Mouse (Mus musculus) stomach, postnatal 0 days (tissue): ENCODE data around the gene Pnkd. TPM values are rescaled to one million over a fixed set of nuclear protein-coding genes. Genes with fewer than 3 reads are reported as not detected.

ENCODE experiments used
- ATAC-seq: fragments of 200-750 bp; cut with Nextera tagmentation; 2 replicates; pipeline ENCODE4 v1.8.0; 2017; ENCODE audit not compliant: low FRiP score, low TSS enrichment
- DNase-seq: peaks from one replicate; pipeline ENCODE4 v3.0.0-alpha.2; 2016; ENCODE audit warnings: low spot score
- H3K27ac ChIP-seq: fragments of 300-500 bp; sonication (generic); replicated peaks from 2 replicates; pipeline ENCODE4 v1.5.1; 2014; ENCODE audit warnings: mild to moderate bottlenecking, control low read depth
- H3K27me3 ChIP-seq: fragments of 300-500 bp; sonication (generic); 2 replicates; pipeline ENCODE4 v1.6.1; 2014; ENCODE audit warnings: low read length; ENCODE audit not compliant: control insufficient read depth, insufficient read depth
- H3K36me3 ChIP-seq: fragments of 300-500 bp; sonication (generic); 2 replicates; pipeline ENCODE4 v1.6.1; 2014; ENCODE audit warnings: low read length, mixed read lengths; ENCODE audit not compliant: control insufficient read depth, insufficient read depth
- H3K4me1 ChIP-seq: fragments of 300-500 bp; sonication (generic); replicated peaks from 2 replicates; pipeline ENCODE4 v1.6.1; 2014; ENCODE audit warnings: antibody characterized with exemption; ENCODE audit not compliant: control insufficient read depth, insufficient read depth
- H3K4me2 ChIP-seq: fragments of 300-500 bp; sonication (generic); replicated peaks from 2 replicates; pipeline ENCODE4 v1.6.1; 2014; ENCODE audit warnings: low read depth, mild to moderate bottlenecking, control low read depth, moderate library complexity
- H3K4me3 ChIP-seq: fragments of 300-500 bp; sonication (generic); 2 replicates; pipeline ENCODE4 v1.5.1; 2014; ENCODE audit warnings: low read depth, low read length, control low read depth
- H3K9ac ChIP-seq: fragments of 300-500 bp; sonication (generic); 2 replicates; pipeline ENCODE4 v1.6.1; 2014; ENCODE audit warnings: mild to moderate bottlenecking, low read length, control low read depth, mixed read lengths
- H3K9me3 ChIP-seq: fragments of 300-500 bp; sonication (generic); 2 replicates; pipeline ENCODE4 v1.6.1; 2016; ENCODE audit warnings: low read length; ENCODE audit not compliant: control insufficient read depth
- CTCF ChIP-seq: IDR thresholded peaks from 2 replicates; pipeline ENCODE4 v1.5.1; 2016; ENCODE audit warnings: antibody characterized with exemption, low read depth, mild to moderate bottlenecking, moderate library complexity
- EP300 ChIP-seq: optimal IDR thresholded peaks from 2 replicates; pipeline ENCODE3; 2016; ENCODE audit warnings: antibody characterized with exemption
- WGBS: fragments of 180-500 bp; shearing (Covaris S2); extraction: QIAGEN DNeasy Blood & Tissue Kit; methylation state at CpG from one replicate; pipeline ENCODE4 v1.1.7; 2014; 5-methylcytosine and 5-hydroxymethylcytosine counted together
- polyA plus RNA-seq: library from polyadenylated mRNA; unstranded; fragments of >200 nt; fragmentation: Nextera tagmentation; extraction: Ambion mirVana; gene quantifications from 2 replicates; pipeline ENCODE4 v1.2.1, GENCODE M21; 2015

The Pnkd gene
- polyA plus RNA-seq, 1 experiment from 2014 or later = 84.8 TPM

GRCm38 (mm10) chr1:74332930-74333329, 48.2 kb downstream of the Pnkd start:
- H3K9me3 ChIP-seq = no peaks in the 10 kb centered on the region
- peak overlapping the region; percentile 47 for H3K9ac ChIP-seq
- WGBS = 6% methylated on average over 9 of the region's 9 CpGs
- H3K27ac ChIP-seq = peak overlapping the region; percentile 73
- no peaks in the 10 kb centered on the region for H3K4me1 ChIP-seq
- no peaks in the 10 kb centered on the region for H3K36me3 ChIP-seq
- DNase-seq = no peak
- no peaks in the 10 kb centered on the region for H3K27me3 ChIP-seq
- ATAC-seq = no peak
- no peak for TF ChIP-seq EP300
- no peak for TF ChIP-seq CTCF
- peak overlapping the region; percentile 73 for H3K4me2 ChIP-seq
- peak overlapping the region; percentile 51 for H3K4me3 ChIP-seq

GRCm38 (mm10) chr1:74334607-74335006, 49.9 kb downstream of the Pnkd start:
- H3K4me2 ChIP-seq = no peak overlapping the region
- no peaks in the 10 kb centered on the region for H3K4me1 ChIP-seq
- H3K4me3 ChIP-seq = no peak overlapping the region
- no peaks in the 10 kb centered on the region for H3K36me3 ChIP-seq
- TF ChIP-seq EP300 (no peak), CTCF (no peak)
- no peak overlapping the region for H3K9ac ChIP-seq
- ATAC-seq (no peak), DNase-seq (no peak)
- 77% methylated on average over 3 of the region's 3 CpGs for WGBS
- no peak overlapping the region for H3K27ac ChIP-seq
- H3K27me3 ChIP-seq = no peaks in the 10 kb centered on the region
- no peaks in the 10 kb centered on the region for H3K9me3 ChIP-seq

- DNase-seq = no peak
- H3K9ac ChIP-seq = no peak overlapping the region
- no peaks in the 10 kb centered on the region for H3K27me3 ChIP-seq
- WGBS = 58% methylated on average over 4 of the region's 4 CpGs
- no peak for TF ChIP-seq EP300
- no peak for TF ChIP-seq CTCF
- H3K36me3 ChIP-seq = no peaks in the 10 kb centered on the region
- no peak overlapping the region for H3K4me2 ChIP-seq
- H3K27ac ChIP-seq = no peak overlapping the region
- no peaks in the 10 kb centered on the region for H3K9me3 ChIP-seq
- H3K4me3 ChIP-seq = no peak overlapping the region
- ATAC-seq = no peak
- no peaks in the 10 kb centered on the region for H3K4me1 ChIP-seq
These were observed 50.3 kb downstream of the Pnkd start for GRCm38 (mm10) chr1:74335033-74335432.

- Histone ChIP-seq H3K4me2 (no peak overlapping the region), H3K4me1 (no peaks in the 10 kb centered on the region), H3K9me3 (no peaks in the 10 kb centered on the region), H3K36me3 (no peaks in the 10 kb centered on the region), H3K9ac (no peak overlapping the region), H3K4me3 (no peak overlapping the region), H3K27me3 (no peaks in the 10 kb centered on the region), H3K27ac (no peak overlapping the region)
- no peak for TF ChIP-seq EP300
- no peak for TF ChIP-seq CTCF
- ATAC-seq = no peak
- 75% methylated on average over 6 of the region's 6 CpGs for WGBS
- DNase-seq = no peak
These were observed 50.9 kb downstream of the Pnkd start for GRCm38 (mm10) chr1:74335436-74336170.

GRCm38 (mm10) chr1:74337241-74337771, 52.6 kb downstream of the Pnkd start:
- no peak for TF ChIP-seq CTCF
- no peak for TF ChIP-seq EP300
- Histone ChIP-seq H3K27ac (no peak overlapping the region), H3K9me3 (no peaks in the 10 kb centered on the region), H3K4me2 (no peak overlapping the region), H3K36me3 (no peaks in the 10 kb centered on the region), H3K9ac (no peak overlapping the region), H3K27me3 (no peaks in the 10 kb centered on the region), H3K4me3 (no peak overlapping the region), H3K4me1 (no peaks in the 10 kb centered on the region)
- DNase-seq (no peak), ATAC-seq (no peak)
- 76% methylated on average over 3 of the region's 3 CpGs for WGBS

- Histone ChIP-seq H3K36me3 (no peaks in the 10 kb centered on the region), H3K4me1 (no peaks in the 10 kb centered on the region), H3K27me3 (no peaks in the 10 kb centered on the region), H3K27ac (no peak overlapping the region), H3K4me2 (no peak overlapping the region), H3K9me3 (no peaks in the 10 kb centered on the region), H3K9ac (no peak overlapping the region), H3K4me3 (no peak overlapping the region)
- DNase-seq (no peak), ATAC-seq (peak; percentile 45; the same call in 1 of the 2 replicates)
- TF ChIP-seq EP300 = no peak
- TF ChIP-seq CTCF = no peak
- WGBS = 80% methylated on average over 5 of the region's 5 CpGs
These were observed 53.3 kb downstream of the Pnkd start for GRCm38 (mm10) chr1:74338013-74338412.
